Mouse (Mus musculus) stomach, embryonic 16.5 days (tissue): ENCODE measurements at regions not wholly inside any gene's neighbourhood (a gene's known extent, or its start where the extent isn't known, plus 50 kb on each side); places are given as distances from the start of the nearest gene placed in this dataset.
A peak's percentile ranks its signal among the peaks of the same experiment; 100 is the strongest.

Experiments used
- ATAC-seq: fragments of 200-750 bp; cut with Nextera tagmentation; 2 replicates; pipeline ENCODE4 v1.8.0; 2017; ENCODE audit warnings: moderate number of reproducible peaks, moderate TSS enrichment; ENCODE audit not compliant: insufficient read depth, low FRiP score
- H3K27ac ChIP-seq: fragments of 300-500 bp; sonication (generic); 2 replicates; pipeline ENCODE4 v1.5.1; 2014; ENCODE audit warnings: low read length
- H3K27me3 ChIP-seq: fragments of 300-500 bp; sonication (generic); 2 replicates; pipeline ENCODE4 v1.6.1; 2014; ENCODE audit warnings: low read length, control low read depth, mixed read lengths; ENCODE audit not compliant: control insufficient read depth, insufficient read depth
- H3K36me3 ChIP-seq: fragments of 300-500 bp; sonication (generic); 2 replicates; pipeline ENCODE4 v1.6.1; 2014; ENCODE audit warnings: low read length; ENCODE audit not compliant: control insufficient read depth, insufficient read depth
- H3K4me1 ChIP-seq: fragments of 300-500 bp; sonication (generic); 2 replicates; pipeline ENCODE4 v1.6.1; 2014; ENCODE audit warnings: low read length, control low read depth, mixed read lengths; ENCODE audit not compliant: control insufficient read depth, insufficient read depth
- H3K4me2 ChIP-seq: fragments of 300-500 bp; sonication (generic); 2 replicates; pipeline ENCODE4 v1.6.1; 2014; ENCODE audit warnings: low read depth, low read length, mixed read lengths
- H3K4me3 ChIP-seq: fragments of 300-500 bp; sonication (generic); replicated peaks from 2 replicates; pipeline ENCODE4 v1.5.1; 2014; ENCODE audit warnings: mild to moderate bottlenecking, low read length
- H3K9ac ChIP-seq: fragments of 300-500 bp; sonication (generic); 2 replicates; pipeline ENCODE4 v1.6.1; 2014; ENCODE audit warnings: low read length
- H3K9me3 ChIP-seq: fragments of 300-500 bp; sonication (generic); replicated peaks from 2 replicates; pipeline ENCODE4 v1.6.1; 2016; ENCODE audit warnings: low read length, control low read depth; ENCODE audit not compliant: control insufficient read depth
- WGBS: fragments of 180-500 bp; shearing (Covaris S2); extraction: QIAGEN DNeasy Blood & Tissue Kit; methylation state at CpG from one replicate; pipeline ENCODE4 v1.1.7; 2014; 5-methylcytosine and 5-hydroxymethylcytosine counted together

- Histone ChIP-seq H3K27me3 (no peaks in the 10 kb centered on the region), H3K27ac (no peak overlapping the region), H3K9ac (no peak overlapping the region), H3K4me3 (no peak overlapping the region), H3K4me2 (no peak overlapping the region), H3K9me3 (no peaks in the 10 kb centered on the region), H3K4me1 (no peaks in the 10 kb centered on the region), H3K36me3 (no peaks in the 10 kb centered on the region)
- no peak for ATAC-seq
- WGBS = 58% methylated on average over 3 of the region's 3 CpGs
Observed at GRCm38 (mm10) chr1:189584831-189585230, 103.1 kb downstream of the Cenpf start.

GRCm38 (mm10) chr1:189581427-189581826, 106.5 kb downstream of the Cenpf start:
- H3K27me3 ChIP-seq = no peaks in the 10 kb centered on the region
- no peak overlapping the region for H3K4me3 ChIP-seq
- no peaks in the 10 kb centered on the region for H3K36me3 ChIP-seq
- no peak overlapping the region for H3K4me2 ChIP-seq
- ATAC-seq = no peak
- H3K9ac ChIP-seq = no peak overlapping the region
- H3K4me1 ChIP-seq = no peaks in the 10 kb centered on the region
- no peak overlapping the region for H3K27ac ChIP-seq
- no peaks in the 10 kb centered on the region for H3K9me3 ChIP-seq
- WGBS = 76% methylated on average over 4 of the region's 4 CpGs

DNA sequence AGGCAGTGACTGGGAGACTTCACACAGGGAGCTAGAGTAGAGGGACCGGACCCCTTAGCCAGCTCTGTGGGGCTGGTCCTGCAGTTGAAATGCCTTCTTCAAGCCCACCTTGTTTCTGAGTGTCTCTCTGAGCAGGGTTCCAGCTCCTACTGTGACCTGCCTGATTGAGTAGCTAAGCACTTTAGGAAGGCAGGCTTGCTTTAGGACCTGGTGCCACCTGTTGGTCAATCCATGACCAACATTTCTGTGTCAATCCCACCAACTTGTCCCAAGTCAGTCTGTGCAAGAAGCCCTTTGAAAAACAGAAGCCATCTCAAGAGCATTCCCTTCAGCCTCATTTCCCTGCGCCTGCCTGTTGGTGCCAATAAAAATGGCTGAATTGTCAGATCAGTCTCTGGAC, 108.5 kb downstream of the Cenpf start:
- no peaks in the 10 kb centered on the region for H3K4me1 ChIP-seq
- no peak overlapping the region for H3K4me2 ChIP-seq
- H3K4me3 ChIP-seq = no peak overlapping the region
- 63% methylated on average over 2 of the region's 2 CpGs for WGBS
- no peak overlapping the region for H3K9ac ChIP-seq
- no peak overlapping the region for H3K27ac ChIP-seq
- H3K36me3 ChIP-seq = no peaks in the 10 kb centered on the region
- no peaks in the 10 kb centered on the region for H3K27me3 ChIP-seq
- ATAC-seq = no peak
- H3K9me3 ChIP-seq = no peaks in the 10 kb centered on the region

DNA sequence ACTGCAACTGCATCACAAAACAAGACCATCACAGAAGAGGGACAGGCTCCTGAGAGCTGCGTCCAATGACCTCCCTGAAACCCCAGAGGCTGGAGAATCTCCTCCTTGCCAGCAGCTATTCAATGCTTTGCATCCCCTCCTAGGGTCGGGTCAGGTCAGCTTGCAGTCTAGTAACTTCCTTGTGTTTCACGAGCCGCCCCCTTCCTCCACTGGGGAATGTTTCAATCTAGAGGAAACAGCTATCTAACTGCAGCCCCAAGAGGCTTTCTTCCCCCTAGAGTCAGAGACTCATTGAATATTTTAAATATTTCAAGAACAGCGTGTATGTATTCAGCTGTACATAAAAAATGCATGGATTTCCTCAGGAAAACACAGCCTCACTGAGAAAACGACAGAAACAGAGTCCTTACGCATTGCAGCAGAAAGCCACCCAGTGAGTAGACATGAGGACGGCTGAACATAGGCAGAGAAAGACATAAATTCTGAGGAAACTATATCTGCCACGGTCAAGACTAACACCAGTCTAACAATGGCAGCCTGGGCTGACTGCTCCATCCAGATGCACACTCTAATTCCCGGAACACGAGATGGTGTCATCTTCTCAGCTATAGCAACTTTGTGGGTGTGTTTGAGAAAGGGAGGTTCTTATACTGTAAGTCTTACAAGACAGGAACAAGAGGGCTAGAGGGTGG, 111.4 kb downstream of the Cenpf start:
- Histone ChIP-seq H3K36me3 (no peaks in the 10 kb centered on the region), H3K27ac (no peak overlapping the region), H3K4me1 (no peaks in the 10 kb centered on the region), H3K9me3 (no peaks in the 10 kb centered on the region), H3K27me3 (no peaks in the 10 kb centered on the region), H3K4me2 (no peak overlapping the region), H3K4me3 (no peak overlapping the region), H3K9ac (no peak overlapping the region)
- 36% methylated on average over 11 of the region's 11 CpGs for WGBS
- no peak for ATAC-seq

- H3K4me1 ChIP-seq = no peaks in the 10 kb centered on the region
- no peaks in the 10 kb centered on the region for H3K9me3 ChIP-seq
- ATAC-seq = no peak
- WGBS = 87% methylated on average over 10 of the region's 10 CpGs
- no peaks in the 10 kb centered on the region for H3K36me3 ChIP-seq
- H3K9ac ChIP-seq = no peak overlapping the region
- no peak overlapping the region for H3K27ac ChIP-seq
- no peak overlapping the region for H3K4me3 ChIP-seq
- H3K4me2 ChIP-seq = no peak overlapping the region
- no peaks in the 10 kb centered on the region for H3K27me3 ChIP-seq
Observed at GRCm38 (mm10) chr1:189575525-189576240, 112.2 kb downstream of the Cenpf start.

GRCm38 (mm10) chr1:189566491-189566890, 121.4 kb downstream of the Cenpf start:
- no peak for ATAC-seq
- H3K27ac ChIP-seq = no peak overlapping the region
- WGBS = 24% methylated on average over 7 of the region's 7 CpGs
- H3K4me3 ChIP-seq = no peak overlapping the region
- H3K4me2 ChIP-seq = no peak overlapping the region
- no peaks in the 10 kb centered on the region for H3K4me1 ChIP-seq
- no peaks in the 10 kb centered on the region for H3K9me3 ChIP-seq
- H3K36me3 ChIP-seq = no peaks in the 10 kb centered on the region
- H3K27me3 ChIP-seq = no peaks in the 10 kb centered on the region
- no peak overlapping the region for H3K9ac ChIP-seq

- no peak for ATAC-seq
- Histone ChIP-seq H3K9ac (no peak overlapping the region), H3K4me1 (no peaks in the 10 kb centered on the region), H3K27ac (no peak overlapping the region), H3K27me3 (no peaks in the 10 kb centered on the region), H3K36me3 (no peaks in the 10 kb centered on the region), H3K4me2 (no peak overlapping the region), H3K4me3 (no peak overlapping the region), H3K9me3 (no peaks in the 10 kb centered on the region)
- 78% methylated on average over 12 of the region's 12 CpGs for WGBS
Observed at GRCm38 (mm10) chr1:189561831-189562230, 126.1 kb downstream of the Cenpf start.

DNA sequence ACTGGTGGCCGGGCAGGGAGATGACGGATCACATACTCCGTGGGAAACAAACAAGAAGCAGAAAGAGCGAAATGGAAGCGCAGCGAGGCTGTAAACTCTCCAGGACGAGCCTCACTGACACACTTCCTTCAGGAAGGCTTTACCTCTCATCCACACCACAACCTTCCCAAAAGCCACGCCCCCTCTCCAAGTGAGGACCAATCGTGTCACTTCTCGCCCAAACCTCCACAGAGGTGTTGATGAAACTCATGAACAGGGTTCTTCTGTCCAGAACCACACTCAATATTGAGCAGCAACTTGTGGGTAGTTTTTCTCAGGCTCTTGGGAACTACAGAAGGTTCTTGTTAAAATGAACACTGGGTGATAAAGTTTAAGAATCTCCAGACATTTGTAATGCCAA, 127.3 kb downstream of the Cenpf start:
- Histone ChIP-seq H3K36me3 (no peaks in the 10 kb centered on the region), H3K27ac (no peak overlapping the region), H3K4me3 (no peak overlapping the region), H3K9ac (no peak overlapping the region), H3K4me2 (peak overlapping the region; percentile 3; the same call in 1 of the 2 replicates), H3K4me1 (no peaks in the 10 kb centered on the region), H3K27me3 (no peaks in the 10 kb centered on the region), H3K9me3 (0 out of 2 replicates have a peak, but pooled peaks cover 1% of the 10 kb centered on the region)
- 31% methylated on average over 10 of the region's 10 CpGs for WGBS
- ATAC-seq = no peak

DNA sequence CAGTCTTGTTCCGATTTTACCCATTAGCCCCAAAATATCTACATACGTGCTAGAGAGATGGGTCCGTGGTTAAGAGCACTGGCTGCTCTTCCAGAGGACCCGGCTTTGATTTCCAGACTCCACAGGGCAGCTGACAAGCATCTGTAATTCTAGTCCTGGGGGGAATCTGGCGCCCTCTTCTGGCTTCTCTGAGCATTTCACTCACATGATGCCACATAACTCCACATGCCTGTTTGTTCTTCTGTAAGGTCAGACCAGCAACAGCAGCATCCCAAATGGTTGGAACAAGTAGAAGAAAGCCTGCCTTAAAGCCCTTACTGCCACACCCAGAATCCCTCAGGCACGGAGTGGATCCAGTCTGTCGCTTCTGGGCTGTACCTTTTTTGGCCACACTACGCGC, 137.0 kb downstream of the Cenpf start:
- Histone ChIP-seq H3K9ac (no peak overlapping the region), H3K4me2 (no peak overlapping the region), H3K4me1 (no peaks in the 10 kb centered on the region), H3K27ac (no peak overlapping the region), H3K36me3 (no peaks in the 10 kb centered on the region), H3K4me3 (no peak overlapping the region), H3K27me3 (no peaks in the 10 kb centered on the region), H3K9me3 (0 out of 2 replicates have a peak, but pooled peaks cover 3% of the 10 kb centered on the region)
- ATAC-seq = no peak
- 88% methylated on average over 9 of the region's 9 CpGs for WGBS
